Mouse (Mus musculus): ENCODE data around the gene Tex14. TPM values are rescaled to one million over a fixed set of nuclear protein-coding genes. Genes with fewer than 3 reads are reported as not detected.
A peak's percentile ranks its signal among the peaks of the same experiment; 100 is the strongest.
"Not testable (repeated sequence)": the region's sequence is repeated elsewhere in the genome, so short reads cannot be mapped to it uniquely, and the experiment has no call there.

Tex14 gene
- polyA plus RNA-seq, 1 experiment = 1.1 TPM

- TF ChIP-seq CTCF (IDR thresholded peaks at IDR 0.05; ENCODE audit: borderline replicate concordance, extremely low read depth, insufficient read depth, insufficient read length) (no peak), POLR2A (IDR thresholded peaks at IDR 0.05; ENCODE audit: borderline replicate concordance, extremely low read depth, insufficient read depth, insufficient read length, poor library complexity, severe bottlenecking) (no peak)
Measured at GRCm38 (mm10) chr11:87443373-87443883, 38.6 kb downstream of the Tex14 start.

GRCm38 (mm10) chr11:87444056-87444455, 39.2 kb downstream of the Tex14 start:
- not testable (repeated sequence) for DNase-seq (ENCODE audit: low read depth)

More at GRCm38 (mm10) chr11:87443373-87443883, 38.6 kb downstream of the Tex14 start:
- DNase-seq (ENCODE audit: low read depth) = peak; percentile 96

GRCm38 (mm10) chr11:87444735-87445428, 40.0 kb downstream of the Tex14 start:
- no peak for DNase-seq (ENCODE audit: low read depth)
- TF ChIP-seq POLR2A (IDR thresholded peaks at IDR 0.05; ENCODE audit: borderline replicate concordance, extremely low read depth, insufficient read depth, insufficient read length, poor library complexity, severe bottlenecking) (no peak), CTCF (IDR thresholded peaks at IDR 0.05; ENCODE audit: borderline replicate concordance, extremely low read depth, insufficient read depth, insufficient read length) (no peak)

GRCm38 (mm10) chr11:87445593-87445992, 40.7 kb downstream of the Tex14 start:
- not testable (repeated sequence) for DNase-seq (ENCODE audit: low read depth)

GRCm38 (mm10) chr11:87446159-87446558, 41.3 kb downstream of the Tex14 start:
- TF ChIP-seq POLR2A (IDR thresholded peaks at IDR 0.05; ENCODE audit: borderline replicate concordance, extremely low read depth, insufficient read depth, insufficient read length, poor library complexity, severe bottlenecking) = no peak
- no peak for TF ChIP-seq CTCF (IDR thresholded peaks at IDR 0.05; ENCODE audit: borderline replicate concordance, extremely low read depth, insufficient read depth, insufficient read length)
- DNase-seq (ENCODE audit: low read depth) = no peak

GRCm38 (mm10) chr11:87447429-87447828, 42.6 kb downstream of the Tex14 start:
- no peak for DNase-seq (ENCODE audit: low read depth)
- TF ChIP-seq POLR2A (IDR thresholded peaks at IDR 0.05; ENCODE audit: borderline replicate concordance, extremely low read depth, insufficient read depth, insufficient read length, poor library complexity, severe bottlenecking) (no peak), CTCF (IDR thresholded peaks at IDR 0.05; ENCODE audit: borderline replicate concordance, extremely low read depth, insufficient read depth, insufficient read length) (no peak)

GRCm38 (mm10) chr11:87448081-87448475, 43.2 kb downstream of the Tex14 start:
- peak; percentile 86 for DNase-seq (ENCODE audit: low read depth)

- DNase-seq (ENCODE audit: low read depth) = peak; percentile 89
Measured at GRCm38 (mm10) chr11:87448476-87449199, 43.8 kb downstream of the Tex14 start.

GRCm38 (mm10) chr11:87449200-87449547, 44.3 kb downstream of the Tex14 start:
- TF ChIP-seq POLR2A (IDR thresholded peaks at IDR 0.05; ENCODE audit: borderline replicate concordance, extremely low read depth, insufficient read depth, insufficient read length, poor library complexity, severe bottlenecking) (no peak), CTCF (IDR thresholded peaks at IDR 0.05; ENCODE audit: borderline replicate concordance, extremely low read depth, insufficient read depth, insufficient read length) (no peak)
- DNase-seq (ENCODE audit: low read depth) = no peak

GRCm38 (mm10) chr11:87449847-87450246, 45.0 kb downstream of the Tex14 start:
- DNase-seq (ENCODE audit: low read depth) = not testable (repeated sequence)

- not testable (repeated sequence) for DNase-seq (ENCODE audit: low read depth)
Measured at GRCm38 (mm10) chr11:87452779-87453178, 47.9 kb downstream of the Tex14 start.

GRCm38 (mm10) chr11:87453216-87454034, 48.6 kb downstream of the Tex14 start:
- no peak for DNase-seq (ENCODE audit: low read depth)
- TF ChIP-seq POLR2A (IDR thresholded peaks at IDR 0.05; ENCODE audit: borderline replicate concordance, extremely low read depth, insufficient read depth, insufficient read length, poor library complexity, severe bottlenecking) = no peak
- no peak for TF ChIP-seq CTCF (IDR thresholded peaks at IDR 0.05; ENCODE audit: borderline replicate concordance, extremely low read depth, insufficient read depth, insufficient read length)
